Mouse (Mus musculus) embryonic fibroblast, embryonic 13.5 days (primary cell): ENCODE results near the gene Disp1.

ENCODE experiments used
- CTCF ChIP-seq: IDR thresholded peaks from 2 replicates; pipeline ENCODE4 v1.5.1; 2011; ENCODE audit warnings: mild to moderate bottlenecking, control low read depth, low read length, moderate library complexity, borderline replicate concordance; ENCODE audit not compliant: insufficient read depth
- POLR2A ChIP-seq: IDR thresholded peaks from 2 replicates; pipeline ENCODE4 v1.6.1; 2011; ENCODE audit warnings: low read depth, mild to moderate bottlenecking, control low read depth, low read length, moderate library complexity

- TF ChIP-seq CTCF (no peak), POLR2A (no peak)
These were observed 2.3 kb downstream of the Disp1 start for GRCm38 (mm10) chr1:183219021-183219420.
